ENCODE assay signal across 8 mouse cellular contexts in genomic region chr2:30723059-30723587, GRCm38 (mm10).
DNase-seq lines count a peak whose midpoint lies in the region; ATAC-seq lines count a peak whose summit lies in the region.

No protein-coding gene starts in this region.

- H3K4me2 ChIP-seq in hindbrain, embryonic 12.5 days (replicated peaks), result peak overlapping the region; percentile 19; the same call in 1 of the 2 replicates
- H3K4me2 ChIP-seq in midbrain, embryonic 12.5 days (replicated peaks), result peak overlapping the region; percentile 24; the same call in 1 of the 2 replicates

- H3K36me3 ChIP-seq in embryonic facial prominence, embryonic 10.5 days (replicated peaks), result no peaks in the 10 kb centered on the region
- no peaks in the 10 kb centered on the region for H3K36me3 ChIP-seq in hindbrain, embryonic 12.5 days
- H3K36me3 ChIP-seq in midbrain, embryonic 12.5 days, result no peaks in the 10 kb centered on the region

- no peaks in the 10 kb centered on the region for H3K9me3 ChIP-seq in embryonic facial prominence, embryonic 10.5 days
- no peaks in the 10 kb centered on the region for H3K9me3 ChIP-seq in hindbrain, embryonic 12.5 days (replicated peaks)
- no peaks in the 10 kb centered on the region for H3K9me3 ChIP-seq in midbrain, embryonic 12.5 days

- H3K9ac ChIP-seq in hindbrain, embryonic 12.5 days, result peak overlapping the region; percentile 74; the same call in 1 of the 2 replicates
- peak overlapping the region; percentile 56; the same call in 1 of the 2 replicates for H3K9ac ChIP-seq in midbrain, embryonic 12.5 days (replicated peaks)

- H3K27ac ChIP-seq in embryonic facial prominence, embryonic 10.5 days (replicated peaks), result peak overlapping the region; percentile 99
- H3K27ac ChIP-seq in hindbrain, embryonic 12.5 days, result peak overlapping the region; percentile 100
- peak overlapping the region; percentile 100 for H3K27ac ChIP-seq in midbrain, embryonic 12.5 days (replicated peaks)

- ATAC-seq in cerebellum, adult (ENCODE audit: insufficient number of reproducible peaks, low FRiP score, low TSS enrichment), result no peak
- no peak for ATAC-seq in hindbrain, embryonic 12.5 days (ENCODE audit: low FRiP score)
- no peak for ATAC-seq in midbrain, embryonic 12.5 days (ENCODE audit: low FRiP score, low read depth)

- 12% methylated on average over 10 of the region's 10 CpGs for WGBS in embryonic facial prominence, embryonic 10.5 days
- 10% methylated on average over 10 of the region's 10 CpGs for WGBS in hindbrain, embryonic 12.5 days
- 5% methylated on average over 10 of the region's 10 CpGs for WGBS in midbrain, embryonic 12.5 days

- H3K4me3 ChIP-seq in embryonic facial prominence, embryonic 10.5 days, result peak overlapping the region; percentile 23; the same call in 1 of the 2 replicates
- no peak overlapping the region for H3K4me3 ChIP-seq in hindbrain, embryonic 12.5 days
- H3K4me3 ChIP-seq in midbrain, embryonic 12.5 days, result no peak overlapping the region

- DNase-seq in cerebellum, adult 11 months, result peak; percentile 27
- DNase-seq in 416B (ENCODE audit: low read depth), result peak; percentile 78
- peak; percentile 61 for DNase-seq in embryonic facial prominence, embryonic 10.5 days (ENCODE audit: low spot score)
- DNase-seq in B cell, adult 2 months, result no peak
- DNase-seq in layer of hippocampus, adult 8-10 months (ENCODE audit: low spot score in 2 of 2), result no peak

- H3K4me1 ChIP-seq in embryonic facial prominence, embryonic 10.5 days, result peaks cover 87% of the 10 kb centered on the region
- peaks cover 84% of the 10 kb centered on the region for H3K4me1 ChIP-seq in hindbrain, embryonic 12.5 days
- H3K4me1 ChIP-seq in midbrain, embryonic 12.5 days, result peaks cover 83% of the 10 kb centered on the region

- no peaks in the 10 kb centered on the region; the same call in 1 of the 2 replicates for H3K27me3 ChIP-seq in embryonic facial prominence, embryonic 10.5 days (replicated peaks; ENCODE audit: low read depth, poor library complexity, severe bottlenecking)
- H3K27me3 ChIP-seq in hindbrain, embryonic 12.5 days, result no peaks in the 10 kb centered on the region
- no peaks in the 10 kb centered on the region for H3K27me3 ChIP-seq in midbrain, embryonic 12.5 days

Comparison
In these comparisons a context has a peak if more than half of its experiments do, and no peak if none do; other contexts are left out.
1. DNase-seq: peak in cerebellum, adult 11 months (single experiment), 416B (single experiment) and embryonic facial prominence, embryonic 10.5 days (single experiment); none in B cell, adult 2 months (0 of 2) and layer of hippocampus, adult 8-10 months (0 of 2).
2. Peak in every context shown above with its lines, with median percentiles within 50 percentile points of each other: H3K27ac ChIP-seq.